Mouse (Mus musculus) limb, embryonic 14.5 days (tissue): Measurements from ENCODE around the gene Otub1. TPM values are rescaled to one million over a fixed set of nuclear protein-coding genes. Genes with fewer than 3 reads are reported as not detected.

Source experiments
- ATAC-seq: fragments of 200-750 bp; cut with Nextera tagmentation; 2 replicates; pipeline ENCODE4 v1.8.0; 2017; ENCODE audit warnings: low read depth, moderate number of reproducible peaks, moderate TSS enrichment; ENCODE audit not compliant: low FRiP score
- DNase-seq: peaks from one replicate; pipeline ENCODE4 v3.0.0-alpha.2; 2015; ENCODE audit warnings: low spot score
- H3K27ac ChIP-seq: fragments of 300-500 bp; sonication (generic); replicated peaks from 2 replicates; pipeline ENCODE4 v1.5.1; 2014; ENCODE audit warnings: low read depth, mild to moderate bottlenecking, low read length, moderate library complexity, mixed read lengths
- H3K27me3 ChIP-seq: fragments of 300-500 bp; sonication (generic); 2 replicates; pipeline ENCODE4 v1.6.1; 2014; ENCODE audit warnings: low read length, mixed read lengths; ENCODE audit not compliant: control insufficient read depth, insufficient read depth
- H3K36me3 ChIP-seq: fragments of 300-500 bp; sonication (generic); 2 replicates; pipeline ENCODE4 v1.6.1; 2014; ENCODE audit warnings: mild to moderate bottlenecking, low read length, moderate library complexity, mixed read lengths; ENCODE audit not compliant: control insufficient read depth, insufficient read depth
- H3K4me1 ChIP-seq: fragments of 300-500 bp; sonication (generic); 2 replicates; pipeline ENCODE4 v1.6.1; 2014; ENCODE audit warnings: antibody characterized with exemption, low read length, mixed read lengths; ENCODE audit not compliant: control insufficient read depth, insufficient read depth
- H3K4me2 ChIP-seq: fragments of 300-500 bp; sonication (generic); replicated peaks from 2 replicates; pipeline ENCODE4 v1.6.1; 2014; ENCODE audit warnings: low read depth, mild to moderate bottlenecking, low read length, moderate library complexity; ENCODE audit not compliant: severe bottlenecking
- H3K4me3 ChIP-seq: fragments of 300-500 bp; sonication (generic); replicated peaks from 2 replicates; pipeline ENCODE4 v1.5.1; 2014; ENCODE audit warnings: low read length
- H3K9ac ChIP-seq: fragments of 300-500 bp; sonication (generic); 2 replicates; pipeline ENCODE4 v1.6.1; 2014; ENCODE audit warnings: mild to moderate bottlenecking, low read depth, low read length, moderate library complexity; ENCODE audit not compliant: severe bottlenecking
- H3K9me3 ChIP-seq: fragments of 300-500 bp; sonication (generic); 2 replicates; pipeline ENCODE4 v1.6.1; 2016; ENCODE audit warnings: low read length; ENCODE audit not compliant: control insufficient read depth
- POLR2A ChIP-seq: fragments of 200-500 bp; IDR thresholded peaks from 2 replicates; pipeline ENCODE4 v1.8.0; 2012; ENCODE audit warnings: inconsistent platforms, mild to moderate bottlenecking, moderate library complexity, borderline replicate concordance; ENCODE audit not compliant: insufficient read depth, insufficient read length; ENCODE audit errors: extremely low read depth
- WGBS: fragments of 180-500 bp; shearing (Covaris S2); extraction: QIAGEN DNeasy Blood & Tissue Kit; methylation state at CpG from one replicate; pipeline ENCODE4 v1.1.7; 2014; 5-methylcytosine and 5-hydroxymethylcytosine counted together
- polyA plus RNA-seq, 2 experiments: library from polyadenylated mRNA; depleted of rRNA in 1 of 2; stranded (reverse) in 1 of 2; unstranded in 1 of 2; fragments of >200 nt; fragmentation: Nextera tagmentation in 1 of 2; extraction: Ambion mirVana in 1 of 2; gene quantifications; 2 replicates each; pipeline versions ENCODE4 v1.2.1 to v1.2.3; 2012 to 2014

Gene Otub1
- polyA plus RNA-seq, 2 experiments = 157 to 203 TPM

DNA sequence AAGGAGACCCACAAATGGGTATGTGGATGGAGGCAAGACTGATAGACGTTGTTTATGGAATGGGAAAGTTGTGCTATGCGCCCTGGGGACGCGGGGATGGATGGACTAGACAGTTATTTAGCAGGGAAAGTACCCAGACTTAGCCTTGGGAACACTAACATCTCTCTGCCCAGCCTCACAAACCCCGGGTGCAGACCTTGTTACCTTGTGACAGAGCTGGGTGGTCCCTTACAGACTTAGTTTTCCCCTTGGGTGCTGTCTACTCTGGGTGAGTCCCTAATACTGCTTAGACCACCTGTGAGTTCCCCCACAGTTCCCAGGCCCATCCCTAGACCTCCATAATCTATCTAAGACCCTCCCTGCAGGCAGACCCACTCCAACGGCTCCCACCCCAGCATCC is 39.3 kb downstream of the Otub1 start:
- TF ChIP-seq POLR2A = no peak
- H3K4me3 ChIP-seq = peak overlapping the region; percentile 73; the same call in 1 of the 2 replicates
- no peak overlapping the region for H3K27ac ChIP-seq
- peaks cover 20% of the 10 kb centered on the region for H3K27me3 ChIP-seq
- no peak overlapping the region for H3K4me2 ChIP-seq
- no peak overlapping the region for H3K9ac ChIP-seq
- ATAC-seq (no peak), DNase-seq (no peak)
- no peaks in the 10 kb centered on the region for H3K36me3 ChIP-seq
- WGBS = 12% methylated on average over 6 of the region's 6 CpGs
- peaks cover 26% of the 10 kb centered on the region for H3K4me1 ChIP-seq
- H3K9me3 ChIP-seq = no peaks in the 10 kb centered on the region

DNA sequence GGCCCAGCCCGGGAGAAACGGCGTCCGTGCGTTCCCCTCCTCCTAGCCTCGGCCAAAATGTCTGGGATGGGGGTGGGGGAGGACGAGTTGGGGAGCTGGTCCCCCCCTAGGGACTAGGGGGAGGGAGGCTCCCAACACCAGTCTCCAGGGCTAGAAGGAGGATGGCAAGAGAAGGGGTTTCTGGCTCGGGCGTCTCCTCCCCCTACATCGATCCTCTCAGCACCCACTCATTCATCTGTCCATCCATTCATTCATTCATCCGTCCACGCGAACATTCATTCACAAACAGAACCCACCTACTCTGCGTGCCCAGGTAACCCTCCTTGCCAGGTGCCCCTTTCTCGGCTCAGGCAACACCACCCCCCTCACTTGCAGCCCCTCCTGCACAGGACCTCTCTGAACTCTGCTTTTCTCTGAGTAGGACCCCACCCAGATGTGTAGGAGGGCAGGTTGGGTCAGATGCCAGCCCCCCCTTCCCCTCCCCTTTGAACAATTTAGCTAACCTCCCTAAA is 39.9 kb downstream of the Otub1 start:
- Histone ChIP-seq H3K4me1 (peaks cover 21% of the 10 kb centered on the region), H3K36me3 (no peaks in the 10 kb centered on the region), H3K27me3 (peaks cover 20% of the 10 kb centered on the region), H3K9me3 (no peaks in the 10 kb centered on the region), H3K4me2 (peak overlapping the region; percentile 99), H3K27ac (no peak overlapping the region), H3K4me3 (peak overlapping the region; percentile 73), H3K9ac (peak overlapping the region; percentile 78)
- TF ChIP-seq POLR2A = no peak
- DNase-seq = peak; percentile 6
- 3% methylated on average over 12 of the region's 15 CpGs for whole genome bisulfite sequencing
- ATAC-seq = no peak

DNA sequence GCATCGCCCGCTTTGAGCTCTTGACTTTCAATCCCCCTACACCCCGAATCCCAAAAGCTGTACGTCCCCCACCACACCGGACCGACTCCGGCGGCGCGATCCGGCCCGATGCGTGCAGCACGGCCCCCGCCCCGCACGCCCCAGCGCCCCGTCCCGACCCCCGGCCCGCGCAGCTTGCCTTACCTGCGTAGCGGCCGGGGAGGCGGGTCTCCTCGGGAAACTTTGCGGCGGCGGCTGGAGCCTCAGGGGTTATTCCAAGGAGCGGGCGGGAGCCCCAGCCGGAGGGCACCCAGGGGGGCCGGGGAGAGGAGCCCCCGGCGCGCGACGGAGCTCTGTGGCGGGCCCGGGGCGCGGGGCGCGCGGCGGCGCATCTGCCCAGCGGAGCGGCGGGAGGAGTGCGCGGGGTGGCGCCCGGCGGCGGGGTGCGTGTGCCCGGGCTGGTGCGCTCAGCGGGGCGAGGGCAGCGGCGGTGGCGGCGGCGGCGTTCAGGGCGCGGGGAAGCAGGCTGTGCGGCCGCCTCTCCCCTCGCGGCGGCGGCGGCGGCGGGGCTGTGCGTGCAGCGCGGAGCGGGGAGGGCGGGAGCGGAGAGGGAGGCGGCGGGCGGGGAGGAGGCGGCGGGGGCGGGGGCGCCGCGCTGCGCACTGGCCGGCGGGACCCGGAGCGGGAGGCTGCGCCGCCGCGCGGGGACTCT is 40.5 kb downstream of the Otub1 start:
- no peak overlapping the region for H3K27ac ChIP-seq
- H3K4me2 ChIP-seq = peak overlapping the region; percentile 99
- H3K9me3 ChIP-seq = no peaks in the 10 kb centered on the region
- peaks cover 20% of the 10 kb centered on the region for H3K27me3 ChIP-seq
- ATAC-seq (0 out of 2 replicates have a peak, but pooled peaks have one; percentile 3), DNase-seq (no peak)
- no peak for TF ChIP-seq POLR2A
- WGBS = 0% methylated on average over 33 of the region's 105 CpGs
- H3K36me3 ChIP-seq = no peaks in the 10 kb centered on the region
- peaks cover 21% of the 10 kb centered on the region for H3K4me1 ChIP-seq
- peak overlapping the region; percentile 78 for H3K9ac ChIP-seq
- H3K4me3 ChIP-seq = peak overlapping the region; percentile 73

DNA sequence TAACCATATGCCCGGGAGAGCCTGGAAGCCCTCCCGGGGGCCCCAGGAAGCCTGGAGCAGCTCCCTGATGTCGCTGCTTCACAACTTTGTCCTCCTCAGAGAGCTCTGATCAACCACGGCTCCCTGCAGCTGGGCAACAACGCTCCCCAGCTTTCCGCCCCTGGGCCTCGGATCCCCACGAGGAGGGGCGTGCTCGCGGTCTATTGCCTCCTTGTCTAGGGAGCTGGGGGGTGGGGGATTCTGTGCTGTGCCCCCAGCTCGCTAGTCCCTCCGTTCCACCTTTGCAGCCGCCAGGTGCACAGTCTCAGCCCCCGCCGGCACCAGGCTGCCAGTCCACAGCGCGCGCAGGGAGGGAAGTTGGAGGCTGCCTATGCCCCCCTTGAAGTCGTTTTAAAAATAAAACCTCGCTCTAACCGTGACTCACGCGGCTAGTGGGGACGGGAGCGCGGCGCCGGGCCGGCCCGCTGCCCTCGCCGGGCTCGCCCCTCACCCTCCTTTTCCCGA is 41.2 kb downstream of the Otub1 start:
- H3K4me2 ChIP-seq = peak overlapping the region; percentile 99
- TF ChIP-seq POLR2A = no peak
- H3K9me3 ChIP-seq = no peaks in the 10 kb centered on the region
- DNase-seq (no peak), ATAC-seq (peak; percentile 27; the same call in 1 of the 2 replicates)
- peaks cover 20% of the 10 kb centered on the region for H3K27me3 ChIP-seq
- WGBS = under 1% methylated on average over 29 of the region's 35 CpGs
- H3K4me1 ChIP-seq = peaks cover 28% of the 10 kb centered on the region
- H3K36me3 ChIP-seq = no peaks in the 10 kb centered on the region
- H3K9ac ChIP-seq = peak overlapping the region; percentile 78
- H3K27ac ChIP-seq = no peak overlapping the region
- peak overlapping the region; percentile 73 for H3K4me3 ChIP-seq

DNA sequence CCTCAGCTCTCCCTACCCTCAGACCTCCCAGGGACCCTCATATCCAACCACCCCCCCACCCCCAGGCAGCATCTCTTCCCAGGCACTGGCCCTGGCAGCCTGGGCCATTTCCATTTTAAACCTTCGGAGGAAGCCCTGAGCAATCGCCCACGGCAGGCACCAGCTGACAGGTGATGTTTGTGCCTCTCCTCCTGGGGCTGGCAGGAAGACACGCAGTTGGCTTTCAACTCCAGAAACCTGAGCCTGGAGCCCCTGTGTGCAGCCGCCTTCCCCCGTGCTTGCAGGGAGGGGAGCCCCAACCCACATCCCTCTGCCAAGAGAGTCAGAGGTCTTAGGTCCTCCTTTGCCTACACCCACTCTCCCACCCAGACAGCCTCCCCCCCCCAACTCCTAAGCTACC is 41.9 kb downstream of the Otub1 start:
- Histone ChIP-seq H3K27ac (no peak overlapping the region), H3K9ac (peak overlapping the region; percentile 78; the same call in 1 of the 2 replicates), H3K4me2 (peak overlapping the region; percentile 99), H3K4me1 (peaks cover 28% of the 10 kb centered on the region), H3K4me3 (peak overlapping the region; percentile 73), H3K36me3 (no peaks in the 10 kb centered on the region), H3K27me3 (peaks cover 23% of the 10 kb centered on the region), H3K9me3 (no peaks in the 10 kb centered on the region)
- DNase-seq (peak; percentile 3), ATAC-seq (no peak)
- TF ChIP-seq POLR2A = no peak
- 4% methylated on average over 6 of the region's 6 CpGs for WGBS
